Mouse (Mus musculus): ENCODE measurements around the gene Slc29a1. TPM values are rescaled to one million over a fixed set of nuclear protein-coding genes. Genes with fewer than 3 reads are reported as not detected.

Slc29a1 gene
- polyA plus RNA-seq, 1 experiment from 2014 or later = 40.3 TPM

GRCm38 (mm10) chr17:45546941-45547340 is 52.5 kb downstream of the Slc29a1 start:
- no peaks in the 10 kb centered on the region for H3K9me3 ChIP-seq (replicated peaks)
- 61% methylated on average over 16 of the region's 16 CpGs for WGBS
- H3K27me3 ChIP-seq (ENCODE audit: low read depth, poor library complexity, severe bottlenecking) = peaks cover 88% of the 10 kb centered on the region
- DNase-seq (ENCODE audit: low spot score) = no peak
- no peak overlapping the region for H3K4me3 ChIP-seq
- no peak overlapping the region for H3K27ac ChIP-seq
- H3K4me1 ChIP-seq = peaks cover 55% of the 10 kb centered on the region
- peaks cover 14% of the 10 kb centered on the region for H3K36me3 ChIP-seq

GRCm38 (mm10) chr17:45545278-45545961 is 54.0 kb downstream of the Slc29a1 start:
- H3K9me3 ChIP-seq (replicated peaks) = no peaks in the 10 kb centered on the region
- peak overlapping the region; percentile 38; the same call in 1 of the 2 replicates for H3K27ac ChIP-seq
- peaks cover 52% of the 10 kb centered on the region for H3K4me1 ChIP-seq
- peak; percentile 56 for DNase-seq (ENCODE audit: low spot score)
- peak overlapping the region; percentile 45 for H3K4me3 ChIP-seq
- H3K36me3 ChIP-seq = peaks cover 14% of the 10 kb centered on the region
- 6% methylated on average over 74 of the region's 74 CpGs for WGBS
- H3K27me3 ChIP-seq (ENCODE audit: low read depth, poor library complexity, severe bottlenecking) = peaks cover 92% of the 10 kb centered on the region

- DNase-seq (ENCODE audit: low spot score) = peak; percentile 64
- 1% methylated on average over 46 of the region's 46 CpGs for WGBS
- H3K27ac ChIP-seq = peak overlapping the region; percentile 38; the same call in 1 of the 2 replicates
Measured at GRCm38 (mm10) chr17:45544873-45545277, 54.5 kb downstream of the Slc29a1 start.

DNA sequence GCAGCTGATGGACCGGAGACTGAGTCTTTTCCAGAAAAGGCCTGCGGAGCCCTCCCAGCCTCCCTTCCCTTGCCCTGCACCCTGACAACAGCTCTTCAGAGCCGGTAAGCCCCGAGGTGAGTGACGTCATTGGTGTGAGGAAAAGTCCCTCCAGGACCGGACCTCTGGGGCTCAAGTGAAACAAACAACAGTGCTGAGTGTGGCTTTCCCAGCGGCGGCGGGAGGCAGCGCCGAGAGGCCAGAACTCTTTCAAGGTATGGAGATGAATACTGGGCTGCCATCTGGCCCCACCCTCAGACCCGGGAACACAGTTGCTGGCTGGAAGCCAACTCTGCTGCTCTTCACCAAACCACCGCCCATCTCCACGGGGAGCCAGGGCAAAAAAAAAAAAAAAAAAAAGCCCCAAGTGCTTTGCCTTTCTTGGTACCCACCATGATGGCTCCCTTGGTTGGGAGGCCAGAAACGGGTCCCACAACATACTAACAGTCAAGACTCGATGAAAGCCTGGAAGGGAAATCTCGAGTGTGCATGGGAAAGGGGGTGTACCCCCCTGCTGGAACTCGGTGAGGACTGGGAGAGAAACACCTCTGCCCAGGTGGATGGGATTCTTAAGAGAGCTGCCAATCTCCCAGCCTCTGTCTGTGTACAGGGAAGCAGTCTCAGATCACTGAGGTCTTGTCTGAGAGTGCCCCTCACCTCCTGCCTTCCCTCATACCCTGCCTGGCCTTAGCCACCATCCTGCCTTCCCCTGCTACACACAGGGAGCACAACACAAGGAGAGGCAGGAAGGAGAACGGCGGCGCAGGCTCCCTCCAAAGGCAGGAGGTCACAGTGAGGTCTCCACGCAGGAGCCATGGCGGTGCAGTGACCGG is 55.2 kb downstream of the Slc29a1 start:
- WGBS = 4% methylated on average over 24 of the region's 24 CpGs
- DNase-seq (ENCODE audit: low spot score) = peak; percentile 52

More at GRCm38 (mm10) chr17:45544873-45545277, 54.5 kb downstream of the Slc29a1 start:
- H3K9me3 ChIP-seq (replicated peaks) = no peaks in the 10 kb centered on the region
- H3K4me1 ChIP-seq = peaks cover 47% of the 10 kb centered on the region
- H3K4me3 ChIP-seq = peak overlapping the region; percentile 45
- H3K27me3 ChIP-seq (ENCODE audit: low read depth, poor library complexity, severe bottlenecking) = peaks cover 93% of the 10 kb centered on the region
- peaks cover 14% of the 10 kb centered on the region for H3K36me3 ChIP-seq

GRCm38 (mm10) chr17:45543115-45543514 is 56.3 kb downstream of the Slc29a1 start:
- no peaks in the 10 kb centered on the region for H3K9me3 ChIP-seq (replicated peaks)
- 25% methylated on average over 1 of the region's 1 CpGs for WGBS
- no peak overlapping the region for H3K4me3 ChIP-seq
- peaks cover 98% of the 10 kb centered on the region for H3K27me3 ChIP-seq (ENCODE audit: low read depth, poor library complexity, severe bottlenecking)
- no peak for DNase-seq (ENCODE audit: low spot score)
- H3K36me3 ChIP-seq = peaks cover 14% of the 10 kb centered on the region
- H3K4me1 ChIP-seq = peaks cover 29% of the 10 kb centered on the region
- no peak overlapping the region for H3K27ac ChIP-seq

More for the DNA sequence above, 55.2 kb downstream of the Slc29a1 start:
- H3K4me1 ChIP-seq = peaks cover 40% of the 10 kb centered on the region
- H3K9me3 ChIP-seq (replicated peaks) = no peaks in the 10 kb centered on the region
- peaks cover 99% of the 10 kb centered on the region for H3K27me3 ChIP-seq (ENCODE audit: low read depth, poor library complexity, severe bottlenecking)
- H3K4me3 ChIP-seq = peak overlapping the region; percentile 45
- H3K27ac ChIP-seq = peak overlapping the region; percentile 38; the same call in 1 of the 2 replicates
- peaks cover 14% of the 10 kb centered on the region for H3K36me3 ChIP-seq

DNA sequence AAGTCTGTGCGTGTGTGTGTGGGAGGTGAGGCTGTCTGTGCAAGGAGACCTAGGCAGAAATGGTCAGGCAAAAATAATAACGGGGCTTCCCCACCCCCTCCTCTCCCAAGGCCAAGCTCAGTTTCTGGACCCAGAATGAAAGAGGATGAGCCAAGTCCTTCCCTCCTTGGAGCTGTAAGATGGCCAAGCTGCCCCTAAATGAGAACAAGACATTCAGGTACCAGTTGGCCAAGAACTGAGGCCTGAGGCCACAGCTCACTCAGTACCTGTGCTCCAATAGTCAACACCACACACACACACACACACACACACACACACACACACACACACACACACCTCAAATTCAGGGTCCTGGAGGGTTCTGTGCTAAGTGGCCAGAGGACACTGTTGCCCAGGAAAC is 56.7 kb downstream of the Slc29a1 start:
- H3K4me3 ChIP-seq = no peak overlapping the region
- DNase-seq (ENCODE audit: low spot score) = no peak
- no peak overlapping the region for H3K27ac ChIP-seq
- peaks cover 14% of the 10 kb centered on the region for H3K36me3 ChIP-seq
- WGBS = 82% methylated on average over 2 of the region's 2 CpGs
- no peaks in the 10 kb centered on the region for H3K9me3 ChIP-seq (replicated peaks)
- H3K4me1 ChIP-seq = peaks cover 27% of the 10 kb centered on the region
- H3K27me3 ChIP-seq (ENCODE audit: low read depth, poor library complexity, severe bottlenecking) = peaks cover 98% of the 10 kb centered on the region

GRCm38 (mm10) chr17:45542129-45542528 is 57.3 kb downstream of the Slc29a1 start:
- DNase-seq (ENCODE audit: low spot score) = no peak
- H3K4me3 ChIP-seq = no peak overlapping the region
- peaks cover 98% of the 10 kb centered on the region for H3K27me3 ChIP-seq (ENCODE audit: low read depth, poor library complexity, severe bottlenecking)
- WGBS = 41% methylated on average over 6 of the region's 6 CpGs
- no peak overlapping the region for H3K27ac ChIP-seq
- H3K36me3 ChIP-seq = peaks cover 14% of the 10 kb centered on the region
- H3K4me1 ChIP-seq = peaks cover 27% of the 10 kb centered on the region
- no peaks in the 10 kb centered on the region for H3K9me3 ChIP-seq (replicated peaks)

DNA sequence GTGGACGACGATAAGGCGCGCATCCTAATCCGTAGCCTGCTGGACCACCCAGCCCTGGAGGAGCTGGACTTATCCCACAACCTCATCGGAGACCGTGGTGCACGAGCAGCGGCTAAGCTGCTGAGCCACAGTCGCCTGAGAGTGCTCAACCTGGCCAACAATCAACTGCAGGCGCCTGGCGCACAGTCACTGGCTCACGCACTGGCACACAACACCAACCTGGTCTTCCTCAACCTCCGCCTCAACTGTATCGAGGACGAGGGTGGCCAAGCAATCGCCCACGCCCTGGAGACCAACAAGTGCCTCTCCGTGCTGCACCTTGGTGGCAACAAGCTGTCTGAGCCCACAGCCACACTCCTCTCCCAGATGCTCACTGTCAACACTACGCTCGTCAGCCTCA is 59.7 kb downstream of the Slc29a1 start:
- H3K36me3 ChIP-seq = peaks cover 4% of the 10 kb centered on the region; the same call in 1 of the 2 replicates
- no peak for DNase-seq (ENCODE audit: low spot score)
- 79% methylated on average over 21 of the region's 21 CpGs for WGBS

GRCm38 (mm10) chr17:45538394-45538793 is 61.0 kb downstream of the Slc29a1 start:
- Histone ChIP-seq H3K4me1 (no peaks in the 10 kb centered on the region), H3K9me3 (replicated peaks) (no peaks in the 10 kb centered on the region), H3K36me3 (no peaks in the 10 kb centered on the region), H3K4me3 (no peak overlapping the region), H3K27me3 (ENCODE audit: low read depth, poor library complexity, severe bottlenecking) (peaks cover 96% of the 10 kb centered on the region), H3K27ac (no peak overlapping the region)
- no peak for DNase-seq (ENCODE audit: low spot score)
- WGBS = 69% methylated on average over 4 of the region's 4 CpGs

More for the DNA sequence above, 59.7 kb downstream of the Slc29a1 start:
- Histone ChIP-seq H3K4me1 (peaks cover 10% of the 10 kb centered on the region), H3K27me3 (ENCODE audit: low read depth, poor library complexity, severe bottlenecking) (peaks cover 98% of the 10 kb centered on the region), H3K27ac (no peak overlapping the region), H3K4me3 (no peak overlapping the region), H3K9me3 (replicated peaks) (no peaks in the 10 kb centered on the region)

- WGBS = 15% methylated on average over 5 of the region's 5 CpGs
- peak; percentile 77 for DNase-seq (ENCODE audit: low spot score)
- Histone ChIP-seq H3K27ac (no peak overlapping the region), H3K9me3 (replicated peaks) (no peaks in the 10 kb centered on the region), H3K4me3 (no peak overlapping the region), H3K27me3 (ENCODE audit: low read depth, poor library complexity, severe bottlenecking) (peaks cover 95% of the 10 kb centered on the region), H3K4me1 (no peaks in the 10 kb centered on the region), H3K36me3 (no peaks in the 10 kb centered on the region)
Measured at GRCm38 (mm10) chr17:45536264-45536663, 63.1 kb downstream of the Slc29a1 start.
